Mouse (Mus musculus) ES-Bruce4 (cell line): Measurements from ENCODE around the gene Fus. TPM values are rescaled to one million over a fixed set of nuclear protein-coding genes. Genes with fewer than 3 reads are reported as not detected.

Source experiments
- H3K27ac ChIP-seq: 2 replicates; pipeline ENCODE4 v1.5.1; 2012; ENCODE audit warnings: low read length, inconsistent platforms; ENCODE audit not compliant: insufficient read depth
- H3K27me3 ChIP-seq: 2 replicates; pipeline ENCODE4 v1.6.1; 2012; ENCODE audit warnings: mild to moderate bottlenecking, low read length, inconsistent platforms; ENCODE audit not compliant: control insufficient read depth, poor library complexity, insufficient read depth, severe bottlenecking
- H3K36me3 ChIP-seq: 2 replicates; pipeline ENCODE4 v1.6.1; 2012; ENCODE audit warnings: inconsistent platforms, mild to moderate bottlenecking, low read length, moderate library complexity; ENCODE audit not compliant: control insufficient read depth, poor library complexity, insufficient read depth, severe bottlenecking
- H3K4me1 ChIP-seq: one replicate; pipeline ENCODE4 v1.8.1; 2011; ENCODE audit warnings: low read length; ENCODE audit not compliant: control insufficient read depth, insufficient read depth
- H3K4me3 ChIP-seq: 2 replicates; pipeline ENCODE4 v1.5.1; 2011; ENCODE audit warnings: low read depth, mild to moderate bottlenecking, low read length
- H3K9ac ChIP-seq: 2 replicates; pipeline ENCODE4 v1.6.1; 2012; ENCODE audit warnings: low read depth, mild to moderate bottlenecking, inconsistent platforms; ENCODE audit not compliant: poor library complexity, severe bottlenecking
- H3K9me3 ChIP-seq: replicated peaks from 2 replicates; pipeline ENCODE4 v1.6.1; 2012; ENCODE audit warnings: mild to moderate bottlenecking, low read length, inconsistent platforms; ENCODE audit not compliant: control insufficient read depth, poor library complexity, insufficient read depth, severe bottlenecking
- CTCF ChIP-seq: IDR thresholded peaks from one replicate; pipeline ENCODE4 v1.8.1; 2011; ENCODE audit warnings: low read depth, low read length
- EP300 ChIP-seq: IDR thresholded peaks from 2 replicates; pipeline ENCODE4 v1.6.1; 2011; ENCODE audit warnings: low read depth, low read length; ENCODE audit not compliant: insufficient read depth
- POLR2A ChIP-seq: IDR thresholded peaks from one replicate; pipeline ENCODE4 v1.8.1; 2011; ENCODE audit warnings: low read length; ENCODE audit not compliant: insufficient read depth
- polyA plus RNA-seq: library from polyadenylated mRNA; stranded (reverse); fragments of >200 nt; gene quantifications from 2 replicates; pipeline ENCODE4 v1.2.4, GENCODE M21; 2011; ENCODE audit warnings: low read depth; ENCODE audit not compliant: missing spikeins, insufficient read depth, insufficient read length

Gene Fus
- polyA plus RNA-seq, 1 experiment: 1,655 TPM

GRCm38 (mm10) chr7:127929923-127930322 lies 37.3 kb upstream of the Fus start, which contains the start of gene Prss8:
Prss8 (minus strand) TSS chr7:127930104.
- H3K27me3 ChIP-seq: no peaks in the 10 kb centered on the region
- peaks cover 7% of the 10 kb centered on the region for H3K36me3 ChIP-seq
- no peaks in the 10 kb centered on the region for H3K9me3 ChIP-seq
- peak; percentile 64 for TF ChIP-seq POLR2A
- TF ChIP-seq CTCF: no peak
- peak; percentile 43; the same call in 1 of the 2 replicates for TF ChIP-seq EP300
- H3K9ac ChIP-seq: peak within 1 kb of the TSS; percentile 64
- H3K27ac ChIP-seq: peak within 1 kb of the TSS; percentile 28; the same call in 1 of the 2 replicates
- peak within 1 kb of the TSS; percentile 82 for H3K4me3 ChIP-seq
- peaks cover 7% of the 10 kb centered on the region for H3K4me1 ChIP-seq

- H3K4me3 ChIP-seq: no peak overlapping the region; the same call in 1 of the 2 replicates
- no peak overlapping the region for H3K9ac ChIP-seq
- H3K4me1 ChIP-seq: peaks cover 7% of the 10 kb centered on the region
- H3K27me3 ChIP-seq: no peaks in the 10 kb centered on the region
- TF ChIP-seq POLR2A (no peak), EP300 (no peak), CTCF (no peak)
- H3K27ac ChIP-seq: peak overlapping the region; percentile 7; the same call in 1 of the 2 replicates
- no peaks in the 10 kb centered on the region for H3K9me3 ChIP-seq
- H3K36me3 ChIP-seq: peaks cover 6% of the 10 kb centered on the region
Observed at GRCm38 (mm10) chr7:127930636-127931035, 36.6 kb upstream of the Fus start.

GRCm38 (mm10) chr7:127931351-127932135 lies 35.7 kb upstream of the Fus start:
- Histone ChIP-seq H3K4me1 (peaks cover 7% of the 10 kb centered on the region), H3K4me3 (peak overlapping the region; percentile 4), H3K27me3 (no peaks in the 10 kb centered on the region), H3K36me3 (no peaks in the 10 kb centered on the region), H3K27ac (peak overlapping the region; percentile 99), H3K9ac (peak overlapping the region; percentile 46), H3K9me3 (no peaks in the 10 kb centered on the region)
- TF ChIP-seq EP300 (peak; percentile 84), POLR2A (no peak), CTCF (no peak)

- Histone ChIP-seq H3K27me3 (no peaks in the 10 kb centered on the region), H3K27ac (peak overlapping the region; percentile 99), H3K36me3 (no peaks in the 10 kb centered on the region), H3K9ac (peak overlapping the region; percentile 69), H3K4me1 (peaks cover 6% of the 10 kb centered on the region), H3K9me3 (no peaks in the 10 kb centered on the region), H3K4me3 (peak overlapping the region; percentile 22)
- peak; percentile 84 for TF ChIP-seq EP300
- peak; percentile 9 for TF ChIP-seq POLR2A
- peak; percentile 56 for TF ChIP-seq CTCF
Observed at GRCm38 (mm10) chr7:127932273-127933031, 34.8 kb upstream of the Fus start.

- H3K9ac ChIP-seq: peak overlapping the region; percentile 69
- H3K4me1 ChIP-seq: peaks cover 6% of the 10 kb centered on the region
- TF ChIP-seq POLR2A: no peak
- TF ChIP-seq CTCF: no peak
- no peak for TF ChIP-seq EP300
- peak overlapping the region; percentile 65 for H3K4me3 ChIP-seq
- no peaks in the 10 kb centered on the region for H3K36me3 ChIP-seq
- peak overlapping the region; percentile 99 for H3K27ac ChIP-seq
- H3K27me3 ChIP-seq: no peaks in the 10 kb centered on the region
- H3K9me3 ChIP-seq: no peaks in the 10 kb centered on the region
Observed at GRCm38 (mm10) chr7:127934075-127934474, 33.2 kb upstream of the Fus start.
